Mouse (Mus musculus): ENCODE data around the gene Tmeff1. TPM values are rescaled to one million over a fixed set of nuclear protein-coding genes. Genes with fewer than 3 reads are reported as not detected.
A peak's percentile ranks its signal among the peaks of the same experiment; 100 is the strongest.
"Not testable (repeated sequence)": the region's sequence is repeated elsewhere in the genome, so short reads cannot be mapped to it uniquely, and the experiment has no call there.

Tmeff1 gene
- polyA plus RNA-seq, 1 experiment from 2014 or later, result 10.2 TPM

DNA sequence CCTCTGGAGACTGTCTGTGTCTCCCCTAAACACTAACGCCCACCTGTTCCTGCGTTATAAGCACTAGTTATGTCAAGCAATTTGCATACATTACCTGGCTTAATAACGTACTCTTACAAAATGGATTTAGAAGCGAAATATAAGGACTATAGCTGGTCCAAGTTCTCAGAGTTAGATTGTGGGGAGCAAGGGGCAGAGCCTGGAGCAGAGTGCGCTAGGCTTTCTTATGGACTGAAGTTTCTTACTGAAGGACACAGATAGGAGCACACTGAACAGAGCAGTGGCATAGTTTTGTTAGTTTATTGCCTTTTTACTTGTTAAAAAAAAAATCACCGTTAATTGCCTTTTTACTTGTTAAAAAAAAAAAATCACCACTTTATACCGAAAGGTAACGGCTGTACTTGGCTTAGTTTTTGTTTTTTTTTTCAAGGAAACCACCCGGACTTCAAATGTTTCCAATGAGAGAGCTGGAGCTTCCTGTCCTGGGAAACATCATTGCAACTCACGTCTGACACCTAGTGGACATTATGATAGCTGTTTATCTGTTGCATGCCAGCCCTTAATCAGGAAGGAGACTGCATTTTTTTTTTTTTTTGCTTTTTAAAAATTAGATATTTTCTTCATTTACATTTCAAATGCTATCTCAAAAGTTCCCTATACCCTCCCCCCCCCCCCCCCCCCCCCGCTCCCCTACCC is 95.8 kb downstream of the Tmeff1 start:
- Histone ChIP-seq H3K4me1 (replicated peaks; ENCODE audit: control insufficient read depth, insufficient read depth, low read length) (no peaks in the 10 kb centered on the region), H3K4me3 (ENCODE audit: low read depth, low read length) (0 out of 2 replicates have a peak overlapping the region, but pooled peaks have one; percentile 11), H3K9me3 (ENCODE audit: control insufficient read depth) (no peaks in the 10 kb centered on the region), H3K4me2 (replicated peaks; ENCODE audit: low read depth) (peak overlapping the region; percentile 58), H3K36me3 (ENCODE audit: control insufficient read depth, insufficient read depth) (no peaks in the 10 kb centered on the region), H3K27me3 (replicated peaks; ENCODE audit: control insufficient read depth, insufficient read depth, low read length) (no peaks in the 10 kb centered on the region), H3K9ac (ENCODE audit: low read depth, low read length) (no peak overlapping the region), H3K27ac (ENCODE audit: low read depth, low read length) (no peak overlapping the region; the same call in 1 of the 2 replicates)
- WGBS, result 26% methylated on average over 10 of the region's 11 CpGs
- peak; percentile 50; the same call in 1 of the 2 replicates for ATAC-seq
- TF ChIP-seq CTCF (IDR thresholded peaks at IDR 0.05; ENCODE audit: low read depth), result peak; percentile 85

- Histone ChIP-seq H3K36me3 (ENCODE audit: control insufficient read depth, insufficient read depth) (no peaks in the 10 kb centered on the region), H3K9me3 (ENCODE audit: control insufficient read depth) (no peaks in the 10 kb centered on the region), H3K9ac (ENCODE audit: low read depth, low read length) (no peak overlapping the region), H3K27ac (ENCODE audit: low read depth, low read length) (no peak overlapping the region), H3K4me3 (ENCODE audit: low read depth, low read length) (no peak overlapping the region), H3K4me1 (replicated peaks; ENCODE audit: control insufficient read depth, insufficient read depth, low read length) (no peaks in the 10 kb centered on the region), H3K4me2 (replicated peaks; ENCODE audit: low read depth) (no peak overlapping the region), H3K27me3 (replicated peaks; ENCODE audit: control insufficient read depth, insufficient read depth, low read length) (no peaks in the 10 kb centered on the region)
- 95% methylated on average over 8 of the region's 8 CpGs for WGBS
- TF ChIP-seq CTCF (IDR thresholded peaks at IDR 0.05; ENCODE audit: low read depth), result no peak
- no peak for ATAC-seq
These were observed 98.2 kb downstream of the Tmeff1 start for GRCm38 (mm10) chr4:48683126-48683525.

DNA sequence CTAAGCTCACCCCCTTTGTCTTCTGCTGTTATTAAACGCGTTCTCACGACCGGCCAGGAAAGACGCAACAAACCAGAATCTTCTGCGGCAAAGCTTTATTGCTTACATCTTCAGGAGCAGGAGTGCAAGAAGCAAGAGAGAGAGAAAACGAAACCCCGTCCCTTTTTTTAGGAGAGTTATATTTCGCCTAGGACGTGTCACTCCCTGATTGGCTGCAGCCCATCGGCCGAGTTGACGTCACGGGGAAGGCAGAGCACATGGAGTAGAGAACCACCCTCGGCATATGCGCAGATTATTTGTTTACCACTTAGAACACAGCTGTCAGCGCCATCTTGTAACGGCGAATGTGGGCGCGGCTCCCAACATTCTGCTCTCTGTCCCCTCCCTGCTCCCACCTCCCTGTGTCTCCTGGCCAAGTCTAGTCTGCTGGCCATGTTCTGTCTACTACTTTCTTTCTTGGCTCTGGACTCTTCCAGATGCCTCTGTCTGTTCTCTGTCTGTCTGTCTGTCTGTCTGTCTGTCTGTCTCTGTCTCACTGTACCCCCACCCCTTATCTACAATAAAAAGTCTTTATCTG is 98.7 kb downstream of the Tmeff1 start:
- H3K27ac ChIP-seq (ENCODE audit: low read depth, low read length); H3K27me3 ChIP-seq (replicated peaks; ENCODE audit: control insufficient read depth, insufficient read depth, low read length); H3K36me3 ChIP-seq (ENCODE audit: control insufficient read depth, insufficient read depth); H3K4me2 ChIP-seq (replicated peaks; ENCODE audit: low read depth); ATAC-seq; H3K9me3 ChIP-seq (ENCODE audit: control insufficient read depth); H3K4me1 ChIP-seq (replicated peaks; ENCODE audit: control insufficient read depth, insufficient read depth, low read length); H3K9ac ChIP-seq (ENCODE audit: low read depth, low read length); H3K4me3 ChIP-seq (ENCODE audit: low read depth, low read length): not testable (repeated sequence)
- WGBS, result 92% methylated on average over 13 of the region's 21 CpGs

- ATAC-seq, result no peak
- no peak overlapping the region for H3K9ac ChIP-seq (ENCODE audit: low read depth, low read length)
- TF ChIP-seq CTCF (IDR thresholded peaks at IDR 0.05; ENCODE audit: low read depth), result no peak
- H3K9me3 ChIP-seq (ENCODE audit: control insufficient read depth), result no peaks in the 10 kb centered on the region
- no peaks in the 10 kb centered on the region for H3K4me1 ChIP-seq (replicated peaks; ENCODE audit: control insufficient read depth, insufficient read depth, low read length)
- H3K4me3 ChIP-seq (ENCODE audit: low read depth, low read length), result no peak overlapping the region
- H3K27me3 ChIP-seq (replicated peaks; ENCODE audit: control insufficient read depth, insufficient read depth, low read length), result no peaks in the 10 kb centered on the region
- 36% methylated on average over 7 of the region's 7 CpGs for WGBS
- H3K4me2 ChIP-seq (replicated peaks; ENCODE audit: low read depth), result no peak overlapping the region
- H3K27ac ChIP-seq (ENCODE audit: low read depth, low read length), result no peak overlapping the region
- H3K36me3 ChIP-seq (ENCODE audit: control insufficient read depth, insufficient read depth), result no peaks in the 10 kb centered on the region
These were observed 99.7 kb downstream of the Tmeff1 start for GRCm38 (mm10) chr4:48684593-48685187.

DNA sequence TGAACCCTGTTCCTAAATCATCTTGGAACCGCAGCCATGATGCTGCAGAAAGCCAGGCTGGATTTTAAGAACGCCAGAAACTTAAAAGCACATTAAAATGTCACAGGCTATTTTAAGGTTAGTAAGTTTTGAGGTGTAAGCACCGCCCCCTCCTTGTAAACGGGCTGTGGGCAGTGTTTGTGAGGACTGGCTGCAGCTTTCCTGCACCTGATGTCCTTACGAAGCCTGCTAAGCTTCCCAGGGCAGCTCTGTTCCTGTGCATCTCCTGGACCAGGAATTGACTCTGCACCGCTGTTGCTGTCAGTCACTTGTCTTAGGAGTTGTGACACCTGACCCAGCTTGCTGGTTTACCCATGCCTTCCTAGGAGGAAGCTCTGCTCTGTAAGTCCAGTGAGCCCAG is 103.2 kb downstream of the Tmeff1 start:
- TF ChIP-seq CTCF (IDR thresholded peaks at IDR 0.05; ENCODE audit: low read depth), result no peak
- no peak overlapping the region for H3K27ac ChIP-seq (ENCODE audit: low read depth, low read length)
- H3K9me3 ChIP-seq (ENCODE audit: control insufficient read depth), result no peaks in the 10 kb centered on the region
- no peak overlapping the region for H3K9ac ChIP-seq (ENCODE audit: low read depth, low read length)
- no peak overlapping the region for H3K4me3 ChIP-seq (ENCODE audit: low read depth, low read length)
- no peaks in the 10 kb centered on the region for H3K36me3 ChIP-seq (ENCODE audit: control insufficient read depth, insufficient read depth)
- H3K4me1 ChIP-seq (replicated peaks; ENCODE audit: control insufficient read depth, insufficient read depth, low read length), result no peaks in the 10 kb centered on the region
- WGBS, result 64% methylated on average over 6 of the region's 6 CpGs
- H3K4me2 ChIP-seq (replicated peaks; ENCODE audit: low read depth), result no peak overlapping the region
- no peak for ATAC-seq
- H3K27me3 ChIP-seq (replicated peaks; ENCODE audit: control insufficient read depth, insufficient read depth, low read length), result no peaks in the 10 kb centered on the region

DNA sequence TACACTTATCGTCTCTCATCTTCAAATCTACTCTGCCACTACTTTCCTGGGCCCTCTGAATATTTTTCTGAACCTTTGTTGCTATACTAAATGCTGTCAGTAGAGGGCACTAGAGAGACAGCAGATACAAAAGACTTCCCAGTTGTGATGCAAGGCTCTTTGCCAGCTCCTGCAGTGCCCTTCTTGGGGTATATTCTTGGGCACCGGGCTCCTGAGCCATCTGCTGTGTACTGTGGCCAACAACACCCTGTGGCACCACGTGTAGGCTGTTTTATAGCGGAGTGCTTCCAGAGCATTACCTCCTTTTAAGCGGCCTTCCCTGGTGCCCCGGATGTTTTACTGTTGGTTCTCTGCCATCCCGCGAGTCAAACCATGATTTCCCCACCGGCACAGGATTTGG is 105.7 kb downstream of the Tmeff1 start:
- Histone ChIP-seq H3K9me3 (ENCODE audit: control insufficient read depth) (no peaks in the 10 kb centered on the region), H3K4me2 (replicated peaks; ENCODE audit: low read depth) (no peak overlapping the region), H3K27ac (ENCODE audit: low read depth, low read length) (no peak overlapping the region), H3K4me3 (ENCODE audit: low read depth, low read length) (no peak overlapping the region), H3K4me1 (replicated peaks; ENCODE audit: control insufficient read depth, insufficient read depth, low read length) (no peaks in the 10 kb centered on the region), H3K36me3 (ENCODE audit: control insufficient read depth, insufficient read depth) (no peaks in the 10 kb centered on the region), H3K9ac (ENCODE audit: low read depth, low read length) (no peak overlapping the region), H3K27me3 (replicated peaks; ENCODE audit: control insufficient read depth, insufficient read depth, low read length) (no peaks in the 10 kb centered on the region)
- TF ChIP-seq CTCF (IDR thresholded peaks at IDR 0.05; ENCODE audit: low read depth), result peak; percentile 78
- ATAC-seq, result no peak
- 76% methylated on average over 9 of the region's 9 CpGs for WGBS
